In genomic region chr5:116309383-116309801, GRCm38 (mm10) we compare ENCODE assay signal across 9 mouse cellular contexts. TPM values are rescaled to one million over a fixed set of nuclear protein-coding genes. Genes with fewer than 3 reads are reported as not detected.
DNase-seq lines count a peak whose midpoint lies in the region; ATAC-seq and TF ChIP-seq lines count a peak whose summit lies in the region.
"Had no signal": no experiment of that assay in that cellular context is flagged by ENCODE, and none has a peak within 500 bp of the region (broad histone marks: within the 10 kb centered on the region; RNA-seq: fewer than 3 reads in every experiment).

No protein-coding gene starts in this region.

- TF ChIP-seq POLR2A in cerebellum, adult 2 months (IDR thresholded peaks at IDR 0.05; ENCODE audit: borderline replicate concordance, insufficient read depth, low read length): no peak

- no peak overlapping the region for H3K27ac ChIP-seq in cerebellum, adult 2 months (ENCODE audit: insufficient read depth, low read length)
- H3K27ac ChIP-seq: liver, embryonic 13.5 days had no signal

- WGBS in cerebellum, adult 2 months: 23% methylated on average over 6 of the region's 6 CpGs

- no peak overlapping the region for H3K4me3 ChIP-seq in cerebellum, adult 2 months (replicated peaks; ENCODE audit: insufficient read depth, low read depth, low read length)
- H3K4me3 ChIP-seq: liver, embryonic 13.5 days had no signal

- intact Hi-C loops in heart, postnatal 25 days (cut with DNase I): no loop called here

- H3K4me1 ChIP-seq in cerebellum, adult 2 months (ENCODE audit: control insufficient read depth, insufficient read depth, low read length): no peaks in the 10 kb centered on the region
- H3K4me1 ChIP-seq: liver, embryonic 13.5 days had no signal

- no peaks in the 10 kb centered on the region for H3K27me3 ChIP-seq in cerebellum, adult 2 months (ENCODE audit: control insufficient read depth, insufficient read depth, low read length)
- H3K27me3 ChIP-seq: liver, embryonic 13.5 days had no signal

- TF ChIP-seq CTCF in cerebellum, adult 2 months (IDR thresholded peaks at IDR 0.05; ENCODE audit: borderline replicate concordance, insufficient read depth, low read depth, low read length): no peak

- DNase-seq in heart, adult 8-10 months (ENCODE audit: low spot score): peak; percentile 3
- DNase-seq in heart, postnatal 25 days (ENCODE audit: low spot score): no peak
- DNase-seq in heart, postnatal 4 days: peak; percentile 44
- DNase-seq in lung, postnatal 10 days: peak; percentile 56
- DNase-seq in frontal cortex, postnatal 14 days (ENCODE audit: low spot score in 2 of 2): no peak
- no peak for DNase-seq in cerebellum, adult 2 months
- DNase-seq in testis, postnatal 10 days (ENCODE audit: low spot score): no peak
- DNase-seq: liver, embryonic 13.5 days had no signal

- peak; percentile 67 for ATAC-seq in common myeloid progenitor, adult 5-6 weeks (replicated peaks; ENCODE audit: low read depth, poor library complexity, severe bottlenecking)

RNA-seq across cellular contexts. Expression of gene Ccdc60, which starts 20.6 kb away (rescaled TPM):
- total RNA-seq in heart, adult 8-10 months (2022): not detected
- total RNA-seq in heart, postnatal 25 days (2021): not detected
- 1.0 TPM in 1 of 2 replicates, not detected in the other for total RNA-seq in common myeloid progenitor, adult 5-6 weeks (2017)
- total RNA-seq in heart, postnatal 4 days (2021): under 1 TPM in 1 of 2 experiments, not detected in 1; 0.12 TPM
- polyA plus RNA-seq in cerebellum, adult 2 months (2012; rRNA removed): 0.33 and 0.38 TPM in 2 replicates

Comparison
In these comparisons a context has a peak if more than half of its experiments do, and no peak if none do; other contexts are left out.
1. DNase-seq: peak in heart, adult 8-10 months (single experiment), heart, postnatal 4 days (single experiment) and lung, postnatal 10 days (single experiment); none in heart, postnatal 25 days (single experiment), frontal cortex, postnatal 14 days (0 of 2), cerebellum, adult 2 months (0 of 2) and testis, postnatal 10 days (single experiment).